Mouse (Mus musculus): ENCODE results near the gene Lmna.

DNA sequence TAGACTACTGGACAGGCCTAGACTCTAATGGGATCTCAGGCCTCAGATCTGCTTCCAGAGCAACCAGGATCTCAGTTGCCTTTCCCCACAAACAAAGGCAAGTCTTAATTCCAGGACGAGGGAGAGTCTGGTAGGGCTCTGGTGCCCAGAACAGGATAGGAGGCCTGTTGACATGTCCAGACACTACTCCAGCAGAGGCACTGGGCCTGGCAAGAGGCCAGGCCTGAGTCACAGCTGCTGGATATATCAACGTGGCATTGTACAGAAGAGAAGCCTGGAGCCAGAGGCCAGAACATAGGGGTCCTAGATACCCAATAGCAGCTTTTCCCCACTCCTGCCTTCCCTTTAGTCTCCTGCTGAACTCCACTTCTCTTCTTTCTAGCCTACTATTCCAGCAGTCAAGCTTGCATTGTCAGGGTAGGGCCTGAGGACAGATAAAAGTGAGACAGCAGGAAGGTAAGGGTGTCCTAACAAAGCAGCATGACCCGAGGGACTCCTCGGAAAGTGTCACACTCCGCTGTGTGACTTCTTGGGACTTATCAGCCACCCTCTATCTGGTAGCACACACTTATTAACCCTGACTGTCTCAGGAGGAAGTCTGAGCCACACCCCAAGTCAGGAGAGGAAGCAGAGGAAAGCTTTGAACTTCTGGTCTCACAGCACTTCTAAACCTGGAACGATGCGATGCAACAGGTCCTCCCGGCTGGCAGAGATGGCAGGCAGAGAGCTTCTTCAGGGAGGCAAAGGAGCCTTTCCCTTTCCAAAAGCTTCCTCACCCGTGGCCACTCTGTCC lies 14.7 kb downstream of the Lmna start:
- TF ChIP-seq EP300 (optimal IDR thresholded peaks at IDR 0.05) (no peak), CTCF (IDR thresholded peaks at IDR 0.05; ENCODE audit: low read depth) (no peak)

Measured in stomach, postnatal 0 days (tissue).